Mouse (Mus musculus) CH12F3 (cell line): ENCODE measurements around the gene Cwc22.
"Not testable (repeated sequence)": the region's sequence is repeated elsewhere in the genome, so short reads cannot be mapped to it uniquely, and the experiment has no call there.

Experiments used
- in situ Hi-C: fragments of 300-500 bp; cut with MboI; formaldehyde crosslinking; loops from 2 replicates; pipeline ENCODE4 v1.14.3; 2020; ENCODE audit warnings: low sequenced_read_pairs

The Cwc22 gene

GRCm38 (mm10) chr2:77900111-77900510 lies 46.1 kb downstream of the Cwc22 start:
- in situ Hi-C loops = no loop called here

- in situ Hi-C loops = no loop called here
Observed at GRCm38 (mm10) chr2:77898436-77898835, 47.7 kb downstream of the Cwc22 start.

GRCm38 (mm10) chr2:77897988-77898387 lies 48.2 kb downstream of the Cwc22 start:
- in situ Hi-C loops = no loop called here

- in situ Hi-C loops = no loop called here
Observed at GRCm38 (mm10) chr2:77897558-77897899, 48.6 kb downstream of the Cwc22 start.

DNA sequence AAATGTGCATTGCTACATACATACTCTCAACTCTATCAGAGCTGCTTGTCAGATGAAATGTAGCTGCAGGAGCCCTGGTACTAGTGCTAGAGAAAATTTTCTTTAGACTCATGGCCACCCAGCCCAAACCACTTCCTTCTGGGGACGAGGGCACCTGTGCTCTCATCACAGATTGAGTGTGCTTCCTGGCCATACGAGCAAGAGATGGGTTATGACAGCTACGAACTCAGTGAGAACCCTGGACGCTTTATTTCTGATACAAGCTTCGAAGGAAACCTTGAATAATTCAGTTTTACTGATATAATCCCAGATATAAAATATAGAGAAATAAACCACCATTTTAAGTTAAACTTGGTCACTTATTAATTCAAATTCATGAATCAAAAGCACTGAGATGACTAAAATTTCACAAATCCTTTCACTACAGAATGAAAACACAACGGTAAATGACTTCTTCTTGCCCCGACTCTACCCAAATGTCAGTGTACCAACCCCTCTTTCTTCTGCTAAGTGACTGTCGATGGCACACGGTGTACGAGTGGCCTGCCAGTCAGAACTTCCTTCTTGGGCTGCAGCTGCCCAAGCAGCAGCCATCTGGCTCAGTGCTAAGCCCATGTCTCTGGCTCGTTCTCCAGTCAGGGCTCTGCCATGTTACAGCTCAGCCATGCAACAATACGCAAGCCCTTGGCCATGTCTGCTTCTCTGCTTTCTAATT lies 49.2 kb downstream of the Cwc22 start:
- in situ Hi-C loops = no loop called here

- in situ Hi-C loops = not testable (repeated sequence)
Observed at GRCm38 (mm10) chr2:77895906-77896570, 50.1 kb downstream of the Cwc22 start.

GRCm38 (mm10) chr2:77894896-77895295 lies 51.3 kb downstream of the Cwc22 start:
- in situ Hi-C loops = no loop called here

DNA sequence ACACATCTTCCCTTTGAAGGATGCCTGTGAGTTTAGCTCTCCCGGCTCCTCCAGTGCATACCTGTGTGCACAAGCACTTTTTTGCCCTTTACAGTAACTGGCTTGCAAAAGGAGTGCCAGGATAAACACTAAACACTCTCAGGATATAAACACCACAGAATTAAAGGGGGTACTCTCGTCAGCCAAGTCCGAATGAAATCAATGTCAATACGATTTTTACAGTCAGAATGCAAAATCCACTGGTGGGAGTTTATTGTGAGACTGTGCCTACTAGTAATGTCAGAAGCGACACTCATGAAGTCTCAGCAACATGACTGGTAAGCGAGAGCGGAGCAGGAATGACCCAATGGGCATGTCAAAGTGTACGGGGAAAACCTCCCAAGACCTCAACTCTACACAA lies 52.7 kb downstream of the Cwc22 start:
- in situ Hi-C loops = no loop called here

GRCm38 (mm10) chr2:77892573-77892972 lies 53.6 kb downstream of the Cwc22 start:
- in situ Hi-C loops = no loop called here

GRCm38 (mm10) chr2:77890836-77891438 lies 55.2 kb downstream of the Cwc22 start:
- in situ Hi-C loops = no loop called here

DNA sequence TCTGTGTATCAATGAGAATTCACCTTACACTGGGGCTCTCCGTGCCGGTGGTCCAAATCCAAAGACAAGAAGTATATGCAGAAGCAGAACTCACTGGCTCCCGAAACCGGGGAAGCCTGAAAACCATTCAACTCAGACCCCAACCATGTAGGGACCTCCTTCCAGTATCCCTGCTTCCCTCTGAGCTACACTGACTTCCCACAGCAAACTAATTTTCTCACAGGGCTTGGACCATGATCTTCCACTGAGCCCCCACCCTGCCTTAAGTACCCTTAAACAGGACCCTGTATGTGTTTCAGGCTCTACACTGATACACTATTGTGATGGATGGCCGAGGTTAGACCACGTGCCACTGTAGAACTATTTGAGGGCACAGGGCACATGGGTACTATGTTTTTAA lies 56.2 kb downstream of the Cwc22 start:
- in situ Hi-C loops = no loop called here

DNA sequence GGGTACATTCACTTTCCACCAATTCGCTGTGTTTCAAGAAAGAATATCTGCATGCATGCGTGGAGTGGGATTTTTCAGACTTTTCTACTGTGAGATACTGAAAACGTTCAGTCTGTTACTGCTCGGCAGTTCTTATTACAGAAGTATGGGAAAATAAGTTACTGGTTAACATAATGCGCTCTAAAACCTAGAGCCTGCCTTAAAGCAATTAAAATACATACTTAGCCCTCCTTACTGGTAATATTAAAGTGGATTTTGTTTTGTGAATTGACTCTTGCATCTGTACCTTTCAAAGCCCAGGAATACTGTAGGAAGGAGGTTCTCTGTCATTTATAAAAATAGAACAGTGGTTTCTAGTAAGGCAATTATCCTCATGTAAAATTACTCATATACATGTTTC lies 56.8 kb downstream of the Cwc22 start:
- in situ Hi-C loops = no loop called here

- in situ Hi-C loops = no loop called here
Observed at GRCm38 (mm10) chr2:77888826-77889225, 57.3 kb downstream of the Cwc22 start.

- in situ Hi-C loops = no loop called here
Observed at GRCm38 (mm10) chr2:77888056-77888455, 58.1 kb downstream of the Cwc22 start.

GRCm38 (mm10) chr2:77887166-77887565 lies 59.0 kb downstream of the Cwc22 start:
- in situ Hi-C loops = no loop called here

GRCm38 (mm10) chr2:77885491-77886130 lies 60.6 kb downstream of the Cwc22 start:
- in situ Hi-C loops = no loop called here

GRCm38 (mm10) chr2:77885036-77885435 lies 61.1 kb downstream of the Cwc22 start:
- in situ Hi-C loops = no loop called here

GRCm38 (mm10) chr2:77884491-77884890 lies 61.7 kb downstream of the Cwc22 start:
- in situ Hi-C loops = no loop called here

DNA sequence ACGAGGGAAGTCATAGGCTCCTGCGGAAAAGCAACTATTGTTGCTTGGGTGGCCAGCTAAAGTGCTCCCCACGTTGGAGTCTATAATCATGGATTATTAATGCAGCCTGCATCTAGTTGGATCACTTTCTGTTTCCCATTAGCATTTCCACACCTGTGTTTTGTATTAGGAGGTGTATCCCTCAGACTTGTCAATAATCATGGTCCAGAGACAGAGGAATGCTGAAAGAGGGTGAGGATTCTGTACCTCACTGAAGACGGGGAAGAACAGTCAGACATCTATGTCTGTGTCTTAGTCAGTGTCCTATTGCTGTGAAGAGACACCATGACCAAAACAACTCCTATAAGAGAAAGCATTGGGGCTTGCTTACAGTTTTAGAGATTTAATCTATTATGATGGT lies 63.2 kb downstream of the Cwc22 start:
- in situ Hi-C loops = no loop called here

DNA sequence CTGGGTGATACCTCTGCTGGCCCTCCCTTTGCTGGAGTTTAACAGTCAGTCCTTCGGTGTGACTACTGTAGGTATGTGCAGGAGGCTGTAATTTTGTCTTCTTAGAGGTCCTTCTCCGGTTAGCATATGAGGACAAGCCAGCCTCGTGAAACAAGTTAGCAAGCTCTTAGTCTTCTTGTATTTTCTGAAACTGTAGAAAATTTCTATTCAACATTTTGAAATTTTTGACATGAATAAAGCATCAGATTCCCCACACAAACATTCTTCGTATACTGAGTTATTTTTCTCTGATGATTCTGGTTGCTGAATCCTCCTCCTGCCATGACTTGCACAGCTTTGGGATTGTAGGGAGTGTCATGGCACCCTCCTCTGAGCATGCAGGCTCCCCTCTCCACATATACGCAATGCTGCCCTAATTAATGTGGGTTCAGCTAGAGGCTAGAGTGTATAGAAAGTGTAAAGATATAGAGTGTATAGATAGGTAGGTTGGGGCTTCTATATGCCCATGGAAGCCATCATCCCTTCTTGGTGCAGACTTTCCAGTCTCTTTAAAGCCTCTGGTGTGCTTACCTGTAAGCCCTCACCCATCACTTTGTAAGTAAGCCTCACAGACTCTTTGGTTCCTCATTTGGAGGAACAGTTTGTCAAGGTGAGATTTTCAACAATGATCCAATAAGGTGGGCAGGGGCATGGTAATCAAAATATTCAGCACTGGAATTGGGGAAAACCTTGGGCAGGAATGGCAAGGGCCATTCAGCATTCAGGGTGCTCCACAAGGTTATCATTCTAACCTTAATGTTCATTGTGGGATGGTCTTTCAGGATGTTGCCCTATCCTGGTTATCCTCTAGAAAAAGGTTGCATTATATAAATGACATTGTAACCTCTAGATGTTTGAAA lies 64.6 kb downstream of the Cwc22 start:
- in situ Hi-C loops = no loop called here

GRCm38 (mm10) chr2:77880351-77880750 lies 65.8 kb downstream of the Cwc22 start:
- in situ Hi-C loops = no loop called here
